Mouse (Mus musculus): ENCODE data around the gene Hectd3. TPM values are rescaled to one million over a fixed set of nuclear protein-coding genes. Genes with fewer than 3 reads are reported as not detected.

The Hectd3 gene
- total RNA-seq (2014; rRNA removed) (22.6 and 23.7 TPM in 2 replicates), polyA plus RNA-seq (2012; rRNA removed) (57.6 and 83.2 TPM in 2 replicates)

DNA sequence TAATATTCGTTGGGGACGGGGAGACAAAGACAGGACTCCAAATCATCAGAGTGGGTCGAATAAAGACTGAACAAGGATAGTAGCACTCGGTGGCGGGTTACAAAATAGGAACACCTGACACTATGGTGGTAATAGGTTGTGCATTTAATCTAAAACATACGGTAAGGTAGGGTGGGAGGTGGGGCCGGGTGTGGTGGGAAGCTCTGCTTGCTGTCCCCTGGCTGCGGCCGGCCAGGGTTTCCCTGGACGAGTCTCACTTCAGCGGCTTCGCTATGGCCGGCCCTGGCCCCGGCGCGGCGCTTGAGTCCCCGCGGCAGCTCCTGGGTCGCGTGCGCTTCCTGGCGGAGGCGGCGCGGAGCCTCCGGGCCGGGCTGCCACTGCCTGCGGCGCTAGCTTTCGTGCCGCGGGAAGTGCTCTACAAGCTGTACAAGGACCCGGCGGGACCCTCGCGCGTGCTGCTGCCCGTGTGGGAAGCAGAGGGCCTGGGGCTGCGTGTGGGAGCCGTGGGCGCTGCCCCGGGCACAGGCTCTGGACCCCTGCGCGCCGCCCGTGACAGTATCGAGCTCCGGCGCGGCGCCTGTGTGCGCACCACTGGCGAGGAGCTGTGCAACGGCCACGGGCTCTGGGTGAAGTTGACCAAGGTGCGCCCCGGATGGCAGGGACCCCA, at the start of gene Hectd3:
Gene Hectd3, plus strand, starts transcription at position 187 of the 667 bp plus-strand sequence.
- H3K4me3 ChIP-seq (ENCODE audit: insufficient read depth, low read depth, low read length), result peak within 1 kb of the TSS; percentile 95
- WGBS, result under 1% methylated on average over 58 of the region's 58 CpGs
- peaks cover 23% of the 10 kb centered on the region; the same call in 1 of the 2 replicates for H3K36me3 ChIP-seq (ENCODE audit: control insufficient read depth, insufficient read depth, low read length)
- DNase-seq (ENCODE audit: extremely low read depth, low read depth, low spot score), result peak; percentile 78
- peak within 1 kb of the TSS; percentile 98 for H3K9ac ChIP-seq (ENCODE audit: low read depth, low read length)
- peak within 1 kb of the TSS; percentile 96 for H3K27ac ChIP-seq (replicated peaks; ENCODE audit: insufficient read depth, low read depth, low read length)
- H3K4me1 ChIP-seq (ENCODE audit: control insufficient read depth, insufficient read depth, low read length), result peaks cover 15% of the 10 kb centered on the region
- no peak for TF ChIP-seq CTCF (IDR thresholded peaks at IDR 0.05; ENCODE audit: low read depth, low read length)
- peak; percentile 74 for TF ChIP-seq POLR2A (IDR thresholded peaks at IDR 0.05; ENCODE audit: extremely low read depth, insufficient read depth, low read length)
- 0 out of 2 replicates have a peak, but pooled peaks cover 4% of the 10 kb centered on the region for H3K79me2 ChIP-seq (ENCODE audit: control insufficient read depth, insufficient read depth, low read length)
- no peaks in the 10 kb centered on the region for H3K27me3 ChIP-seq (ENCODE audit: control insufficient read depth, insufficient read depth, low read length)

DNA sequence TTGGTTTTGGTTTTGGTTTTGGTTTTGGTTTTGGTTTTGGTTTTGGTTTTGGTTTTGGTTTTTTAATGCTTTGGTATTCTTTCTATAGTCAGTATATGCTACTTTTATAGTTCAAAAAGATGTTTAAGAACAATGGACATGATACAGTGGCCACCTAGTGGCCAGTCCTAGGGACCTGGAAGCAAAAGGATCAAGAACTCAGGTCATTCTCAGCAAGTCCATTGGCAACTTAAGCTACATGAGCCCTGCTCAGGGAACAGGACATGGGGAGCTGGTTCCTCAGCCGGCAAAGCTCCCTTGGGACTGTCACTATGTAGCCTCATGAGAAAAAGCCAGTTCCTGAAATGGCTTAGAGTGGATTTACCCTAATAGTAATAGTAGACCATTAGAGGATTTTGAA, 43.5 kb upstream of the Hectd3 start:
- Histone ChIP-seq H3K36me3 (ENCODE audit: control insufficient read depth, insufficient read depth, low read length) (no peaks in the 10 kb centered on the region), H3K4me1 (ENCODE audit: control insufficient read depth, insufficient read depth, low read length) (no peaks in the 10 kb centered on the region), H3K79me2 (ENCODE audit: control insufficient read depth, insufficient read depth, low read length) (no peaks in the 10 kb centered on the region), H3K27ac (replicated peaks; ENCODE audit: insufficient read depth, low read depth, low read length) (no peak overlapping the region), H3K9ac (ENCODE audit: low read depth, low read length) (no peak overlapping the region), H3K27me3 (ENCODE audit: control insufficient read depth, insufficient read depth, low read length) (no peaks in the 10 kb centered on the region), H3K4me3 (ENCODE audit: insufficient read depth, low read depth, low read length) (no peak overlapping the region)
- 54% methylated on average over 1 of the region's 1 CpGs for WGBS
- TF ChIP-seq CTCF (IDR thresholded peaks at IDR 0.05; ENCODE audit: low read depth, low read length) (no peak), POLR2A (IDR thresholded peaks at IDR 0.05; ENCODE audit: extremely low read depth, insufficient read depth, low read length) (no peak)
- peak; percentile 16 for DNase-seq (ENCODE audit: extremely low read depth, low read depth, low spot score)

DNA sequence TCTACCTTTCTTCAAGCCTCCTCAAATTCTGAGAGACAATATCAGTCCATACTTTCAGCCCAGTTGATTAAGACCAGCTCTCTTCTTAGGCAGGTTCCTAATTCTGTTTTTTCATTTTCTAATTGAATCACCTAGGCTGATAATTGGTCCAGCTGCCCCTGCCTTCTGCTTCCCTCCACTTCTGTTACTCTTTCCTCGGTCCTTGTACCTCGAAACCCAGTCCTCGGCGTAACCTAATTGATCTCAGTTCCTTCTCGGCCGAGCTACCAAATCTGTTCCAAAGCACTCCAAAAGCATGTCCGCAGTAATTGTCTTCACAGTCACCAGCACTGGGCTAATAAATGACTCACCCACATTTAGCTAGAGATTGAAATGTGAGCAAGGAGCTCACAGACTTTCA, 40.2 kb upstream of the Hectd3 start:
- no peaks in the 10 kb centered on the region for H3K27me3 ChIP-seq (ENCODE audit: control insufficient read depth, insufficient read depth, low read length)
- WGBS, result 93% methylated on average over 7 of the region's 7 CpGs
- H3K36me3 ChIP-seq (ENCODE audit: control insufficient read depth, insufficient read depth, low read length), result no peaks in the 10 kb centered on the region
- no peak overlapping the region for H3K9ac ChIP-seq (ENCODE audit: low read depth, low read length)
- H3K4me1 ChIP-seq (ENCODE audit: control insufficient read depth, insufficient read depth, low read length), result no peaks in the 10 kb centered on the region
- H3K27ac ChIP-seq (replicated peaks; ENCODE audit: insufficient read depth, low read depth, low read length), result no peak overlapping the region
- no peak overlapping the region for H3K4me3 ChIP-seq (ENCODE audit: insufficient read depth, low read depth, low read length)
- TF ChIP-seq POLR2A (IDR thresholded peaks at IDR 0.05; ENCODE audit: extremely low read depth, insufficient read depth, low read length) (no peak), CTCF (IDR thresholded peaks at IDR 0.05; ENCODE audit: low read depth, low read length) (no peak)
- DNase-seq (ENCODE audit: extremely low read depth, low read depth, low spot score), result no peak
- H3K79me2 ChIP-seq (ENCODE audit: control insufficient read depth, insufficient read depth, low read length), result no peaks in the 10 kb centered on the region

DNA sequence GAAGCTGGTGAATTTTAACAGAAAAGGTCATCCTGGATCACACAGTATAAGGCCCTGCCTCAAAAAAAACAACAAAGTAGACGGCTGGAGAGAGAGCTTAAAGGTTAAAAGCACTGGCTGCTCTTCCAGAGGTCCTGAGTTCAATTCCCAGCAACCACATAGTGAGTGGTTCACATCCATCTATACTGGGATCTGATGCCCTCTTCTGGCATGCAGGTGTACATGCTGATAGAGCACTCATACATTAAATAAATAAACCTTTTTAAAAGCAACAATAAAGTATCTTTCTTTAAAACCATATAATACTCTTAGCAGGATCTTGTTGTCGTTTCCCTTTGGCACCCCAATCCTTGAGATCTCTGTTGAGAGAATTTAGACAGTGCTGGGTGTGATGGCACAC, 18.6 kb upstream of the Hectd3 start:
- no peak overlapping the region for H3K9ac ChIP-seq (ENCODE audit: low read depth, low read length)
- TF ChIP-seq CTCF (IDR thresholded peaks at IDR 0.05; ENCODE audit: low read depth, low read length) (no peak), POLR2A (IDR thresholded peaks at IDR 0.05; ENCODE audit: extremely low read depth, insufficient read depth, low read length) (no peak)
- no peak overlapping the region for H3K27ac ChIP-seq (replicated peaks; ENCODE audit: insufficient read depth, low read depth, low read length)
- WGBS, result 59% methylated on average over 2 of the region's 2 CpGs
- no peaks in the 10 kb centered on the region for H3K27me3 ChIP-seq (ENCODE audit: control insufficient read depth, insufficient read depth, low read length)
- no peak for DNase-seq (ENCODE audit: extremely low read depth, low read depth, low spot score)
- H3K36me3 ChIP-seq (ENCODE audit: control insufficient read depth, insufficient read depth, low read length), result no peaks in the 10 kb centered on the region; the same call in 1 of the 2 replicates
- H3K4me1 ChIP-seq (ENCODE audit: control insufficient read depth, insufficient read depth, low read length), result no peaks in the 10 kb centered on the region
- no peak overlapping the region for H3K4me3 ChIP-seq (ENCODE audit: insufficient read depth, low read depth, low read length)
- H3K79me2 ChIP-seq (ENCODE audit: control insufficient read depth, insufficient read depth, low read length), result no peaks in the 10 kb centered on the region

DNA sequence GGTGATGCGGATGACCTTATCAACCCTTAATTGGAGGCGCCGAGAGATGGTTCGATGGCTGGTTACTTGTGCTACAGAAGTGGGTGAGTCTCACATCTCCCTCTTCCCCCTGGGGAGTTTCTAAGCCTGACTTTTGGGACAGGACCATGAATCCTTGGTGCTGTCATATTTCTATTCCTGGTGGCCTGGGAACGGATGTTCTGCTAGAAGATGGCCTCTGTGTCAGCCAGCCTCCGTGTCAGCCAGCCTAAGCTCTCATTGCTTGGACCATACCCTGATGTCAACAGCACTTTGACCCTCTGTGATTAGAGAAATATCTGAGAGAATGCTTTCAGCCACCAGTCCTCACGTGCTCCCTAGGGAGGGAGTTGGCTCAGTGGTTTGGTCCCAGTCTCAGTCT, 9.4 kb upstream of the Hectd3 start:
- Histone ChIP-seq H3K79me2 (ENCODE audit: control insufficient read depth, insufficient read depth, low read length) (no peaks in the 10 kb centered on the region), H3K36me3 (ENCODE audit: control insufficient read depth, insufficient read depth, low read length) (peaks cover 3% of the 10 kb centered on the region; the same call in 1 of the 2 replicates), H3K27ac (replicated peaks; ENCODE audit: insufficient read depth, low read depth, low read length) (no peak overlapping the region), H3K4me3 (ENCODE audit: insufficient read depth, low read depth, low read length) (no peak overlapping the region), H3K9ac (ENCODE audit: low read depth, low read length) (no peak overlapping the region), H3K27me3 (ENCODE audit: control insufficient read depth, insufficient read depth, low read length) (no peaks in the 10 kb centered on the region), H3K4me1 (ENCODE audit: control insufficient read depth, insufficient read depth, low read length) (no peaks in the 10 kb centered on the region)
- DNase-seq (ENCODE audit: extremely low read depth, low read depth, low spot score), result peak; percentile 36
- TF ChIP-seq CTCF (IDR thresholded peaks at IDR 0.05; ENCODE audit: low read depth, low read length) (no peak), POLR2A (IDR thresholded peaks at IDR 0.05; ENCODE audit: extremely low read depth, insufficient read depth, low read length) (no peak)
- WGBS, result 67% methylated on average over 7 of the region's 7 CpGs
